Mouse (Mus musculus) hindbrain, postnatal 0 days (tissue): Measurements from ENCODE around the gene Rai2. TPM values are rescaled to one million over a fixed set of nuclear protein-coding genes. Genes with fewer than 3 reads are reported as not detected.

Experiments used
- ATAC-seq: fragments of 200-750 bp; cut with Nextera tagmentation; 2 replicates; pipeline ENCODE4 v1.8.0; 2017; ENCODE audit warnings: mild to moderate bottlenecking, moderate TSS enrichment, moderate library complexity
- DNase-seq: peaks from one replicate; pipeline ENCODE4 v3.0.0-alpha.2; 2015; ENCODE audit warnings: low spot score
- H3K27ac ChIP-seq: fragments of 300-500 bp; sonication (generic); 2 replicates; pipeline ENCODE4 v1.5.1; 2014; ENCODE audit warnings: mild to moderate bottlenecking
- H3K27me3 ChIP-seq: fragments of 300-500 bp; sonication (generic); 2 replicates; pipeline ENCODE4 v1.6.1; 2014; ENCODE audit warnings: low read length, mixed read lengths; ENCODE audit not compliant: insufficient read depth
- H3K36me3 ChIP-seq: fragments of 300-500 bp; sonication (generic); 2 replicates; pipeline ENCODE4 v1.6.1; 2014; ENCODE audit warnings: low read length, mixed read lengths; ENCODE audit not compliant: insufficient read depth
- H3K4me1 ChIP-seq: fragments of 300-500 bp; sonication (generic); 2 replicates; pipeline ENCODE4 v1.6.1; 2014; ENCODE audit warnings: antibody characterized with exemption, low read length, mixed read lengths; ENCODE audit not compliant: insufficient read depth
- H3K4me2 ChIP-seq: fragments of 300-500 bp; sonication (generic); 2 replicates; pipeline ENCODE4 v1.6.1; 2014; ENCODE audit warnings: low read depth, mild to moderate bottlenecking, low read length, moderate library complexity, mixed read lengths
- H3K4me3 ChIP-seq: fragments of 300-500 bp; sonication (generic); 2 replicates; pipeline ENCODE4 v1.5.1; 2014; ENCODE audit warnings: low read length
- H3K9ac ChIP-seq: fragments of 300-500 bp; sonication (generic); replicated peaks from 2 replicates; pipeline ENCODE4 v1.6.1; 2014; ENCODE audit warnings: mild to moderate bottlenecking, low read length, moderate library complexity, mixed read lengths
- H3K9me3 ChIP-seq: fragments of 300-500 bp; sonication (generic); 2 replicates; pipeline ENCODE4 v1.6.1; 2016; ENCODE audit warnings: low read length, mixed read lengths
- CTCF ChIP-seq: IDR thresholded peaks from 2 replicates; pipeline ENCODE4 v1.5.1; 2016; ENCODE audit warnings: antibody characterized with exemption, control low read depth, low read depth
- WGBS: fragments of 180-500 bp; shearing (Covaris S2); extraction: QIAGEN DNeasy Blood & Tissue Kit; methylation state at CpG from one replicate; pipeline ENCODE4 v1.1.7; 2014; 5-methylcytosine and 5-hydroxymethylcytosine counted together
- polyA plus RNA-seq: library from polyadenylated mRNA; unstranded; fragments of >200 nt; fragmentation: Nextera tagmentation; extraction: Ambion mirVana; gene quantifications from 2 replicates; pipeline ENCODE4 v1.2.1, GENCODE M21; 2015
- total RNA-seq: library from RNA; depleted of rRNA; stranded (reverse); fragments of >200 nt; gene quantifications from 2 replicates; pipeline ENCODE4 v1.2.3, GENCODE M21; 2014

Rai2 gene
- total and polyA plus RNA-seq, 2 experiments from 2014 or later, result 9.9 to 12.3 TPM

DNA sequence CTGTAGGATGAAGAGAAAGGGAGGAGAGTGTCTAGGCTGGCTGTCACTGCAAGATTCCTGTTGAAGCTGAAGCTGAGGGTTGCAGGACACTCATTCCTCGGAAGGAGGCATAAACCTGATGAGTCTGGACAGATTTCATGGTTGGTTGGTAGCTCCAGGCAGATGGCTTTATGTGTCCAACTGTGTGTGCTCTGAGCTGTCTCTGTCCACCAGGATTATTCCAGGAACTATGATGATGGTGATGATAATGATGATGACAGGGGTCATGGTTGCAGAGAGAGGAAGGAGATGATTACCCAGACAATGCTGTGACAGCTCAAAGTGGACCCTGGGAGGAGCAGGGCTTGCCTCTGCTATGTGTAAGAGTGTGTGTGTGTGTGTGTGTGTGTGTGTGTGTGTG is 22.5 kb downstream of the Rai2 start:
- no peak overlapping the region for H3K9ac ChIP-seq
- no peaks in the 10 kb centered on the region for H3K36me3 ChIP-seq
- H3K27ac ChIP-seq, result no peak overlapping the region
- 68% methylated on average over 1 of the region's 1 CpGs for WGBS
- no peaks in the 10 kb centered on the region for H3K9me3 ChIP-seq
- H3K4me1 ChIP-seq, result no peaks in the 10 kb centered on the region
- no peak for TF ChIP-seq CTCF
- DNase-seq (no peak), ATAC-seq (peak; percentile 70)
- no peak overlapping the region for H3K4me3 ChIP-seq
- no peaks in the 10 kb centered on the region for H3K27me3 ChIP-seq
- H3K4me2 ChIP-seq, result no peak overlapping the region

DNA sequence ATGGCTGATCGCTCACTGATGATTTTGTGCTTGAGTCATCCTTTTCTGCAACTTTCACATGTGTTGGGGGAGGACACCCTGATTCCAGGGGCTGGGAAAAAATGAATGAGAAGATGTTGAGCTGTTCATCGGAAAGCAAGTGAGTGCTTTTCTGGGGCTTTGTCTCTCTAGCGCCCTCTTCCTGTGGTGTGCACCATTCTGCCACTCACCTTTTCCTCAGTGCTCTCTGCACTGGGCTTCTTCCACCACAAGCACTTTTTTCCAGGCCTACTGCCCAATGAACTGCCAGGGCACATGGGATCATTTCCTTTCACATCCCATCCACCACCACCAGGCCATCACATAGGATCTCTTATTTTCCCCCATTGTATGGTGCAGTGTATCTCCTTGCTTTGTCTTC is 26.2 kb downstream of the Rai2 start:
- 61% methylated on average over 3 of the region's 3 CpGs for WGBS

DNA sequence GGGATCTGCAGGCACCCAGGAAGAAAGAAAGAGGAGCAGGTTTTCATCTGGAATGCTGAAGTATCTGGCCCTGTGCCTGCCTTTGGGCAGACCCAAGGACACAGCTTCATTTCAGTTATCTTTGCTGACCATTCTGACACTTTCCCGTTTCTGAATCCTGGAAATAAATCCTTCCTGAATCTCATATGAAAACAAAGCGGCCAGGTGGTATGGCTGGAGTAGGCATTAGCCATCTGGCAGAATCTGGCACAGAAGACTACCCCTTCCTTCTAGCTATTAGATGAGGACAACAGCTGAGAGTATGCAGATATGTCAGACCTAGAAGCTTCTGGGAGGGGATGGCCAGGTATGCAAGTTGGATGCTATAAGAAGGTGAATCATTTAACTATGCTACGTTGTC is 28.4 kb downstream of the Rai2 start:
- WGBS, result 71% methylated on average over 3 of the region's 3 CpGs
- Histone ChIP-seq H3K4me1 (no peaks in the 10 kb centered on the region), H3K36me3 (no peaks in the 10 kb centered on the region), H3K9me3 (no peaks in the 10 kb centered on the region), H3K27me3 (no peaks in the 10 kb centered on the region; the same call in 1 of the 2 replicates), H3K9ac (no peak overlapping the region), H3K27ac (peak overlapping the region; percentile 36), H3K4me2 (no peak overlapping the region), H3K4me3 (no peak overlapping the region)
- no peak for TF ChIP-seq CTCF
- ATAC-seq (0 out of 2 replicates have a peak, but pooled peaks have one; percentile 43), DNase-seq (no peak)

More for the DNA sequence above, 26.2 kb downstream of the Rai2 start:
- Histone ChIP-seq H3K4me3 (no peak overlapping the region), H3K9ac (no peak overlapping the region), H3K9me3 (no peaks in the 10 kb centered on the region), H3K4me2 (no peak overlapping the region), H3K4me1 (no peaks in the 10 kb centered on the region), H3K36me3 (no peaks in the 10 kb centered on the region), H3K27ac (no peak overlapping the region), H3K27me3 (no peaks in the 10 kb centered on the region)
- DNase-seq (no peak), ATAC-seq (no peak)
- TF ChIP-seq CTCF, result peak; percentile 21; the same call in 1 of the 2 replicates

DNA sequence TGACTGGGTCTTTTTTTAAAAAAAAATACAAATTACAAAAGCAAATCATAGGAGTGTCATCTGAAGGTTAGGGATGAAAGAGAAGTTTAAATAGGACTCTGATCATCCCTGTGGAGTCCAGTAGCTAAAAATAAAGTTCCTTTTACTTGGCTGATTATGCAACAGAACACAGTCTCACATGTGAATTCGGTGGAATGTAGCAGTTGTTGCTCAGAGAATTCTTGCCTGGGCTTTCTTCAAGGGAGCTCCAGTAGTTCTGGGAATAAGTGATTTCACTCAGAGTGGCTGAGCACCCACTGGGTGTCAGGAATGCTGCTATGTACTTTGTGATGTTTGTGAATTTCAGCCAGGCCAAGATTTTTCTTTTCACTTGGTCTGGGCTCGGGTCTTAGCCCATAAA is 30.5 kb downstream of the Rai2 start:
- no peak for TF ChIP-seq CTCF
- no peak overlapping the region for H3K4me3 ChIP-seq
- no peak overlapping the region for H3K4me2 ChIP-seq
- no peaks in the 10 kb centered on the region; the same call in 1 of the 2 replicates for H3K27me3 ChIP-seq
- ATAC-seq (no peak), DNase-seq (no peak)
- 65% methylated on average over 2 of the region's 2 CpGs for WGBS
- no peak overlapping the region for H3K9ac ChIP-seq
- no peaks in the 10 kb centered on the region for H3K9me3 ChIP-seq
- no peaks in the 10 kb centered on the region for H3K36me3 ChIP-seq
- no peaks in the 10 kb centered on the region for H3K4me1 ChIP-seq
- H3K27ac ChIP-seq, result no peak overlapping the region

DNA sequence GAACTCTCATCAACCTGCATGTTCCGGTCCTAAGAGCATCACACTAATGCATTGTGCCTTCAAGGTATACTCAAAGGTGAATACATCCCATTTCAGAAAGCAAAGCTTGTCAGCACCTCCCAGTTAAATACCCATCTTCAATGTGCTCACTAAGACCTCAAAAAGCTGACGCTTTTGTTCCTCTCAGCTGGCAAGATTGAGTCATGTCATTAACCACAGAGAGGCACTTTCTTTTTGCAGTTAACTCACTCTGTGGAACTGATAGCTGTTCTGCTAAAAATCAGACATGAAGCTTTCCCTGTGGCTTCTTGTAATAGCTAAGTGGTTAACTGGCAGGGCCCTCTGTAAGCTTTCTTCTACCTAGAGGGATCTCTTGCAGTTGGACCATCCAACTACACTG is 36.6 kb downstream of the Rai2 start:
- H3K4me3 ChIP-seq, result no peak overlapping the region
- 69% methylated on average over 2 of the region's 2 CpGs for WGBS
- H3K36me3 ChIP-seq, result no peaks in the 10 kb centered on the region
- no peaks in the 10 kb centered on the region for H3K4me1 ChIP-seq
- no peak overlapping the region for H3K4me2 ChIP-seq
- no peaks in the 10 kb centered on the region for H3K9me3 ChIP-seq
- TF ChIP-seq CTCF, result no peak
- H3K27ac ChIP-seq, result no peak overlapping the region
- H3K9ac ChIP-seq, result no peak overlapping the region
- no peaks in the 10 kb centered on the region; the same call in 1 of the 2 replicates for H3K27me3 ChIP-seq
- ATAC-seq (no peak), DNase-seq (no peak)

DNA sequence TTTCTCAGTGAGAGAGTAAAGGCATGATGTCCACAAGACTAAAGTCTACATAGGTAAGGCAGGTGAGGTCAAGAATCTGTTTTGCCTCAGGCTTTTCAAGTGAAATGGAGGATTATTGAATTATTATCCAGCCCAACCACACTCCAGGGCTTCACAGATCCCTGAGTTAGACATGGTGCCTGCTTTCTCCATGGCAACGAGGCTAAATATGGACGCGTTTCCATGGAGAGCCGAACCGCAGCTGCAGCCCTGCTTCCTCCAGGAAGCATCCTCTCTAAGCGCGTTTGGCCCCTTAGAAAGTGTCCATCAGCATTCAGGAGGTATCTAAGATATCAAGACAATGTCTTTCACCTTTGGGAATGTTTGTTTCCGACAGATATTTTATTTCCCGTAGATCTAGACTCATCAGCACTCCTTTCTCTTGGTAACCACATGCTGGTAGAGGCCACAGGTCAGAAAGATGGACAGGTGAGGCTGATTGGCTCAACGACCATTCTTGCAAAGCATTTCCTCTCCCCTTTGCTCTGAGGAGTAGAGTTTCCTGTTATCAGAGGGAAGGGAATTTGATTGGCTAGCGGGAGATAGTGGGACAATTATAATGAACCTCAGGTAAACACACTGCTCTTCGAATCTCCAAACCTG is 59.6 kb downstream of the Rai2 start:
- 40% methylated on average over 12 of the region's 12 CpGs for WGBS
- Histone ChIP-seq H3K4me1 (no peaks in the 10 kb centered on the region), H3K36me3 (no peaks in the 10 kb centered on the region), H3K4me3 (no peak overlapping the region), H3K9ac (no peak overlapping the region), H3K4me2 (no peak overlapping the region), H3K27me3 (no peaks in the 10 kb centered on the region), H3K27ac (no peak overlapping the region), H3K9me3 (no peaks in the 10 kb centered on the region)
- TF ChIP-seq CTCF, result no peak
- DNase-seq (peak; percentile 58), ATAC-seq (peak; percentile 69; the same call in 1 of the 2 replicates)

DNA sequence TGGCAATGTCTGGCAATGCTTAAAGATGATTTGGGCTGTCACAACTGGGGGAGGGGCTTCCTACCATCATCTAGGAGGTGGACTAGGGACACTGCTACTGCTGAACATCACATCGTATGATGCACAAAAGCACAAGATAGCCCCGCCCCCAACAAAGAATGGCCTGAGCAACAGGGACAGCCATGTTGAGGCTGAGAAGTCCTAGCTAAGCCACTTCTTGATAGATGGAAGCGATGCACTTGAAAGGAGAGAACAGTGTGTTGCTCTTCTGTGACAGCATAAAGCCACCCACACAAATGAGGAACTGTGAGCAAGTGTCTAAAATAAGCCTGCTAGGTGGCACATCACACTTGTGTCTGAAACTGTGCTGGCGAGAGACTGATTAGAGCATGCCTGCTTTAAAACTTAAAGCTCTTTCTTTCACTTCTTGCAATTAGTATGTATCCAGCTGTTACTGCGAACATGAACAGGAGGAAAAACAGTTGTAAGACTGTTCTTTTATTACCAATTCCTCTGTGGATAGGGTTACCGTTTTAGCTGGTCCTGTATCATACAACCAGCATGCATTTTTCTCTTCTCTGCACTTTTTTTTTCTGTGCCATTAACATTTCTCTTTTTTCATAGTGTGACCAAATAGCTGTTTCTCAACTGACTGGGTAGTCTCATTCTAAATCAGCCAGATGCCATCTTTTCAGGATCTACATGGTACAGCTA is 63.6 kb downstream of the Rai2 start:
- H3K36me3 ChIP-seq, result no peaks in the 10 kb centered on the region
- no peak for TF ChIP-seq CTCF
- no peak overlapping the region for H3K4me2 ChIP-seq
- H3K4me1 ChIP-seq, result no peaks in the 10 kb centered on the region
- H3K9me3 ChIP-seq, result no peaks in the 10 kb centered on the region
- H3K27me3 ChIP-seq, result no peaks in the 10 kb centered on the region
- ATAC-seq, result peak; percentile 59; the same call in 1 of the 2 replicates
- 63% methylated on average over 6 of the region's 6 CpGs for WGBS
- DNase-seq, result peak; percentile 7
- H3K4me3 ChIP-seq, result no peak overlapping the region
- H3K9ac ChIP-seq, result no peak overlapping the region
- no peak overlapping the region for H3K27ac ChIP-seq
